Mouse (Mus musculus) intestine, embryonic 16.5 days (tissue): ENCODE results near the gene Vps53. TPM values are rescaled to one million over a fixed set of nuclear protein-coding genes. Genes with fewer than 3 reads are reported as not detected.

Experiments used
- ATAC-seq: fragments of 200-750 bp; cut with Nextera tagmentation; 2 replicates; pipeline ENCODE4 v1.8.0; 2017; ENCODE audit warnings: moderate TSS enrichment, moderate library complexity
- H3K27ac ChIP-seq: fragments of 300-500 bp; sonication (generic); 2 replicates; pipeline ENCODE4 v1.5.1; 2014; ENCODE audit warnings: mild to moderate bottlenecking, low read length
- H3K27me3 ChIP-seq: fragments of 300-500 bp; sonication (generic); replicated peaks from 2 replicates; pipeline ENCODE4 v1.6.1; 2014; ENCODE audit warnings: low read length, control low read depth, mixed read lengths; ENCODE audit not compliant: control insufficient read depth, insufficient read depth
- H3K36me3 ChIP-seq: fragments of 300-500 bp; sonication (generic); 2 replicates; pipeline ENCODE4 v1.6.1; 2014; ENCODE audit warnings: low read length, control low read depth; ENCODE audit not compliant: control insufficient read depth, insufficient read depth
- H3K4me1 ChIP-seq: fragments of 300-500 bp; sonication (generic); 2 replicates; pipeline ENCODE4 v1.6.1; 2014; ENCODE audit warnings: low read length, control low read depth, mixed read lengths; ENCODE audit not compliant: control insufficient read depth, insufficient read depth
- H3K4me2 ChIP-seq: fragments of 300-500 bp; sonication (generic); 2 replicates; pipeline ENCODE4 v1.6.1; 2014; ENCODE audit warnings: low read depth, low read length, control low read depth
- H3K4me3 ChIP-seq: fragments of 300-500 bp; sonication (generic); 2 replicates; pipeline ENCODE4 v1.5.1; 2014; ENCODE audit warnings: mild to moderate bottlenecking, low read length
- H3K9ac ChIP-seq: fragments of 300-500 bp; sonication (generic); 2 replicates; pipeline ENCODE4 v1.6.1; 2014; ENCODE audit warnings: low read depth, low read length
- H3K9me3 ChIP-seq: fragments of 300-500 bp; sonication (generic); 2 replicates; pipeline ENCODE4 v1.6.1; 2016; ENCODE audit warnings: low read length, control low read depth; ENCODE audit not compliant: control insufficient read depth
- WGBS: fragments of 180-500 bp; shearing (Covaris S2); extraction: QIAGEN DNeasy Blood & Tissue Kit; methylation state at CpG from one replicate; pipeline ENCODE4 v1.1.7; 2014; 5-methylcytosine and 5-hydroxymethylcytosine counted together
- polyA plus RNA-seq: library from polyadenylated mRNA; unstranded; fragments of >200 nt; fragmentation: Nextera tagmentation; extraction: Ambion mirVana; gene quantifications from 2 replicates; pipeline ENCODE4 v1.2.1, GENCODE M21; 2015

Gene Vps53
- polyA plus RNA-seq, 1 experiment from 2014 or later: 55.9 TPM

GRCm38 (mm10) chr11:76099193-76099975 is 80.1 kb downstream of the Vps53 start:
- H3K27ac ChIP-seq: peak overlapping the region; percentile 82
- H3K4me2 ChIP-seq: 0 out of 2 replicates have a peak overlapping the region, but pooled peaks have one; percentile 0
- H3K9me3 ChIP-seq: no peaks in the 10 kb centered on the region
- H3K4me1 ChIP-seq: peaks cover 26% of the 10 kb centered on the region
- 0 out of 2 replicates have a peak overlapping the region, but pooled peaks have one; percentile 25 for H3K9ac ChIP-seq
- no peak overlapping the region for H3K4me3 ChIP-seq
- no peaks in the 10 kb centered on the region for H3K36me3 ChIP-seq
- peak; percentile 88 for ATAC-seq
- H3K27me3 ChIP-seq: no peaks in the 10 kb centered on the region
- 19% methylated on average over 4 of the region's 4 CpGs for WGBS

- Histone ChIP-seq H3K27ac (no peak overlapping the region), H3K4me2 (no peak overlapping the region), H3K36me3 (no peaks in the 10 kb centered on the region), H3K4me1 (peaks cover 2% of the 10 kb centered on the region; the same call in 1 of the 2 replicates), H3K9me3 (no peaks in the 10 kb centered on the region), H3K27me3 (no peaks in the 10 kb centered on the region), H3K9ac (no peak overlapping the region), H3K4me3 (no peak overlapping the region)
- ATAC-seq: no peak
- 87% methylated on average over 8 of the region's 8 CpGs for WGBS
Measured at GRCm38 (mm10) chr11:76093610-76094009, 85.8 kb downstream of the Vps53 start.

- Histone ChIP-seq H3K27ac (no peak overlapping the region), H3K27me3 (no peaks in the 10 kb centered on the region), H3K36me3 (0 out of 2 replicates have a peak, but pooled peaks cover 3% of the 10 kb centered on the region), H3K4me2 (no peak overlapping the region), H3K9ac (no peak overlapping the region), H3K9me3 (no peaks in the 10 kb centered on the region), H3K4me1 (no peaks in the 10 kb centered on the region), H3K4me3 (no peak overlapping the region)
- no peak for ATAC-seq
- WGBS: 76% methylated on average over 6 of the region's 6 CpGs
Measured at GRCm38 (mm10) chr11:76089776-76090175, 89.7 kb downstream of the Vps53 start.

GRCm38 (mm10) chr11:76088506-76088905 is 90.9 kb downstream of the Vps53 start:
- no peak overlapping the region for H3K9ac ChIP-seq
- no peaks in the 10 kb centered on the region for H3K4me1 ChIP-seq
- no peak overlapping the region for H3K27ac ChIP-seq
- H3K27me3 ChIP-seq: no peaks in the 10 kb centered on the region
- H3K36me3 ChIP-seq: 0 out of 2 replicates have a peak, but pooled peaks cover 3% of the 10 kb centered on the region
- ATAC-seq: no peak
- no peak overlapping the region for H3K4me3 ChIP-seq
- H3K4me2 ChIP-seq: no peak overlapping the region
- 86% methylated on average over 4 of the region's 4 CpGs for WGBS
- no peaks in the 10 kb centered on the region for H3K9me3 ChIP-seq

- WGBS: 71% methylated on average over 5 of the region's 5 CpGs
- Histone ChIP-seq H3K9ac (no peak overlapping the region), H3K4me2 (no peak overlapping the region), H3K36me3 (0 out of 2 replicates have a peak, but pooled peaks cover 3% of the 10 kb centered on the region), H3K4me3 (no peak overlapping the region), H3K27ac (no peak overlapping the region), H3K27me3 (no peaks in the 10 kb centered on the region), H3K9me3 (no peaks in the 10 kb centered on the region), H3K4me1 (no peaks in the 10 kb centered on the region)
- ATAC-seq: no peak
Measured at GRCm38 (mm10) chr11:76085898-76086591, 93.4 kb downstream of the Vps53 start.

- WGBS: 86% methylated on average over 1 of the region's 1 CpGs
- Histone ChIP-seq H3K4me2 (no peak overlapping the region), H3K9ac (no peak overlapping the region), H3K36me3 (peaks cover 9% of the 10 kb centered on the region; the same call in 1 of the 2 replicates), H3K27ac (no peak overlapping the region), H3K4me1 (no peaks in the 10 kb centered on the region), H3K27me3 (no peaks in the 10 kb centered on the region), H3K9me3 (no peaks in the 10 kb centered on the region), H3K4me3 (no peak overlapping the region)
- ATAC-seq: no peak
Measured at GRCm38 (mm10) chr11:76084943-76085342, 94.5 kb downstream of the Vps53 start.

- Histone ChIP-seq H3K4me3 (no peak overlapping the region), H3K9me3 (no peaks in the 10 kb centered on the region), H3K36me3 (peaks cover 11% of the 10 kb centered on the region; the same call in 1 of the 2 replicates), H3K27me3 (no peaks in the 10 kb centered on the region), H3K4me2 (no peak overlapping the region), H3K27ac (no peak overlapping the region), H3K4me1 (no peaks in the 10 kb centered on the region), H3K9ac (no peak overlapping the region)
- WGBS: 58% methylated on average over 3 of the region's 3 CpGs
- no peak for ATAC-seq
Measured at GRCm38 (mm10) chr11:76083941-76084367, 95.5 kb downstream of the Vps53 start.

GRCm38 (mm10) chr11:76081048-76081640 is 98.3 kb downstream of the Vps53 start:
- ATAC-seq: no peak
- Histone ChIP-seq H3K27me3 (no peaks in the 10 kb centered on the region), H3K4me2 (no peak overlapping the region), H3K4me3 (no peak overlapping the region), H3K27ac (peak overlapping the region; percentile 21; the same call in 1 of the 2 replicates), H3K36me3 (peaks cover 11% of the 10 kb centered on the region; the same call in 1 of the 2 replicates), H3K9me3 (no peaks in the 10 kb centered on the region), H3K9ac (no peak overlapping the region), H3K4me1 (no peaks in the 10 kb centered on the region)
- WGBS: 81% methylated on average over 6 of the region's 6 CpGs

GRCm38 (mm10) chr11:76080293-76080692 is 99.2 kb downstream of the Vps53 start:
- Histone ChIP-seq H3K4me2 (no peak overlapping the region), H3K4me3 (no peak overlapping the region), H3K9me3 (no peaks in the 10 kb centered on the region), H3K4me1 (no peaks in the 10 kb centered on the region), H3K27ac (no peak overlapping the region), H3K9ac (no peak overlapping the region), H3K27me3 (no peaks in the 10 kb centered on the region), H3K36me3 (peaks cover 9% of the 10 kb centered on the region; the same call in 1 of the 2 replicates)
- WGBS: 64% methylated on average over 2 of the region's 2 CpGs
- no peak for ATAC-seq
